8 mouse cellular contexts compared by ENCODE assay signal in the genomic region with DNA sequence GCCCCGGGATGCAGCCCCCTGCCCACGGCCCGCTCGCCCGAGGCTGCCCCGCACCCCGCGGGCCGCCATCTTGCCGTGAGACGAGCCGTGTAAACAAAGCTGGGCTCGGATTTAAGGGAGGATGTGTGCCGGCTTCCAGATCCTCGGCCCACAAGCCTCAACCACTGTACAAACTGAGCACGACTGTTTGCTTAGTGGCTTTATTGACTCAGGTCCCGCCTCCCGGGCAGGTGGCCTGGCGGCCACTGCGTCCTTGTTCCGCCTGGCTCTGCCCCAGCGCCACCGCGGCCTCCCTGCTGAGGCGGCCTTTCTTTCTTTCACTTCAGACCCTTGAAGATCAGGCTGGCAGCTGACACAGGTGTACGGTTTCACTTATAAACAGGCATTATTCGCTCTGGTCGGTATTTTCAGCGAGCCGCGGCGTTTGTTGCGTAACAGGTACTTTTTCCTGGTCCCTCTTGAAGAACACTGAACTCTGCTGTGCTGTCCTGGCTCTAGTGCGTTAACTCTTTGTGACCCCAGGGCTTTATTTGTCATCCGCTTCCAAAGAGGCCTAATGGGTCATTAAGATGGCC.
DNase-seq lines count a peak whose midpoint lies in the region; ATAC-seq and TF ChIP-seq lines count a peak whose summit lies in the region.

No protein-coding gene starts in this region.

- peak; percentile 41; the same call in 1 of the 2 replicates for TF ChIP-seq EP300 in lung, postnatal 0 days (IDR thresholded peaks at IDR 0.05)

- no peak for TF ChIP-seq CTCF in E14TG2a.4 (conservative IDR thresholded peaks at IDR 0.05; ENCODE audit: low read length)
- no peak for TF ChIP-seq CTCF in cerebellum, adult 2 months (IDR thresholded peaks at IDR 0.05; ENCODE audit: borderline replicate concordance, insufficient read depth, low read depth, low read length)
- no peak for TF ChIP-seq CTCF in forebrain, postnatal 0 days (IDR thresholded peaks at IDR 0.05; ENCODE audit: low read depth)
- TF ChIP-seq CTCF in lung, postnatal 0 days (IDR thresholded peaks at IDR 0.05), result peak; percentile 14; the same call in 1 of the 2 replicates

- H3K9ac ChIP-seq in forebrain, postnatal 0 days, result peak overlapping the region; percentile 81
- peak overlapping the region; percentile 58 for H3K9ac ChIP-seq in lung, postnatal 0 days (replicated peaks; ENCODE audit: low read depth)

- H3K27ac ChIP-seq in cerebellum, adult 2 months (ENCODE audit: insufficient read depth, low read length), result peak overlapping the region; percentile 95
- peak overlapping the region; percentile 92 for H3K27ac ChIP-seq in forebrain, postnatal 0 days (ENCODE audit: low read depth, low read length)
- H3K27ac ChIP-seq in lung, postnatal 0 days (ENCODE audit: low read length), result peak overlapping the region; percentile 88

- H3K27me3 ChIP-seq in E14TG2a.4 (ENCODE audit: insufficient read depth, low read length), result peaks cover 8% of the 10 kb centered on the region
- no peaks in the 10 kb centered on the region for H3K27me3 ChIP-seq in cerebellum, adult 2 months (ENCODE audit: control insufficient read depth, insufficient read depth, low read length)
- H3K27me3 ChIP-seq in forebrain, postnatal 0 days (ENCODE audit: insufficient read depth, low read length), result no peaks in the 10 kb centered on the region
- H3K27me3 ChIP-seq in lung, postnatal 0 days (replicated peaks; ENCODE audit: insufficient read depth, low read length), result no peaks in the 10 kb centered on the region

- peaks cover 6% of the 10 kb centered on the region for H3K9me3 ChIP-seq in E14TG2a.4 (ENCODE audit: low read length)
- H3K9me3 ChIP-seq in forebrain, postnatal 0 days (ENCODE audit: low read length), result no peaks in the 10 kb centered on the region
- no peaks in the 10 kb centered on the region for H3K9me3 ChIP-seq in lung, postnatal 0 days (ENCODE audit: low read length)

- peak overlapping the region; percentile 77 for H3K4me3 ChIP-seq in E14TG2a.4 (replicated peaks; ENCODE audit: low read length)
- H3K4me3 ChIP-seq in cerebellum, adult 2 months (replicated peaks; ENCODE audit: insufficient read depth, low read depth, low read length), result peak overlapping the region; percentile 78
- peak overlapping the region; percentile 44 for H3K4me3 ChIP-seq in forebrain, postnatal 0 days (ENCODE audit: low read depth, low read length)
- peak overlapping the region; percentile 66 for H3K4me3 ChIP-seq in lung, postnatal 0 days (ENCODE audit: low read depth, low read length)

- TF ChIP-seq POLR2A in cerebellum, adult 2 months (IDR thresholded peaks at IDR 0.05; ENCODE audit: borderline replicate concordance, insufficient read depth, low read length), result 0 out of 2 replicates have a peak, but pooled peaks have one; percentile 31

- WGBS in cerebellum, adult 2 months, result 1% methylated on average over 35 of the region's 35 CpGs
- under 1% methylated on average over 34 of the region's 35 CpGs for WGBS in forebrain, postnatal 0 days
- 2% methylated on average over 34 of the region's 35 CpGs for WGBS in lung, postnatal 0 days

- peaks cover 26% of the 10 kb centered on the region for H3K4me1 ChIP-seq in E14TG2a.4 (replicated peaks; ENCODE audit: low read depth, low read length)
- no peaks in the 10 kb centered on the region for H3K4me1 ChIP-seq in cerebellum, adult 2 months (ENCODE audit: control insufficient read depth, insufficient read depth, low read length)
- H3K4me1 ChIP-seq in forebrain, postnatal 0 days (ENCODE audit: insufficient read depth), result peaks cover 17% of the 10 kb centered on the region
- no peaks in the 10 kb centered on the region; the same call in 1 of the 2 replicates for H3K4me1 ChIP-seq in lung, postnatal 0 days (ENCODE audit: insufficient read depth, low read depth, low read length)

- H3K4me2 ChIP-seq in forebrain, postnatal 0 days (ENCODE audit: low read depth), result peak overlapping the region; percentile 79
- peak overlapping the region; percentile 78 for H3K4me2 ChIP-seq in lung, postnatal 0 days (replicated peaks; ENCODE audit: low read depth, low read length)

- DNase-seq in cerebellum, adult 2 months, result peak; percentile 77 to 83
- DNase-seq in forebrain, postnatal 0 days, result peak; percentile 78
- DNase-seq in layer of hippocampus, adult 8-10 months (ENCODE audit: low spot score in 2 of 2), result peak; percentile 20 to 48
- DNase-seq in lung, postnatal 0 days (ENCODE audit: low spot score), result peak; percentile 90
- DNase-seq in ovary, postnatal 10 days (ENCODE audit: low spot score), result peak; percentile 55
- DNase-seq in thymus, postnatal 0 days (ENCODE audit: low spot score), result peak; percentile 62

- ATAC-seq in forebrain, postnatal 0 days, result peak; percentile 77
- ATAC-seq in hematopoietic stem cell, adult 5-6 weeks (replicated peaks in 1 of 2; ENCODE audit: insufficient read depth in 1 of 2, low FRiP score in 2 of 2, low TSS enrichment in 1 of 2, low read depth in 1 of 2, poor library complexity in 2 of 2, severe bottlenecking in 2 of 2), result peak; percentile 56 to 81; a peak in 3 of 4 replicates
- peak; percentile 89 for ATAC-seq in lung, postnatal 0 days

- H3K36me3 ChIP-seq in E14TG2a.4 (ENCODE audit: insufficient read depth, low read length), result no peaks in the 10 kb centered on the region
- H3K36me3 ChIP-seq in forebrain, postnatal 0 days (ENCODE audit: insufficient read depth), result no peaks in the 10 kb centered on the region
- H3K36me3 ChIP-seq in lung, postnatal 0 days (ENCODE audit: insufficient read depth, low read length), result no peaks in the 10 kb centered on the region

Comparison
In these comparisons a context has a peak if more than half of its experiments do, and no peak if none do; other contexts are left out.
1. Peak in every context shown above with its lines: DNase-seq, ATAC-seq, H3K4me3 ChIP-seq and H3K27ac ChIP-seq.
2. DNase-seq: peak in every context shown above with its lines; median percentile 90 in lung, postnatal 0 days; 80 in cerebellum, adult 2 months; 78 in forebrain, postnatal 0 days; 62 in thymus, postnatal 0 days; 55 in ovary, postnatal 10 days; 34 in layer of hippocampus, adult 8-10 months.